Mouse (Mus musculus) liver, embryonic 15.5 days (tissue): ENCODE measurements around the gene Iah1. TPM values are rescaled to one million over a fixed set of nuclear protein-coding genes. Genes with fewer than 3 reads are reported as not detected.

Experiments
- ATAC-seq: fragments of 200-750 bp; cut with Nextera tagmentation; 2 replicates; pipeline ENCODE4 v1.8.0; 2017; ENCODE audit warnings: moderate number of reproducible peaks, mild to moderate bottlenecking, moderate library complexity; ENCODE audit not compliant: insufficient read depth
- H3K27ac ChIP-seq: fragments of 300-500 bp; sonication (generic); replicated peaks from 2 replicates; pipeline ENCODE4 v1.5.1; 2015; ENCODE audit warnings: mild to moderate bottlenecking, inconsistent platforms
- H3K27me3 ChIP-seq: fragments of 300-500 bp; sonication (generic); 2 replicates; pipeline ENCODE4 v1.6.1; 2015; ENCODE audit warnings: mild to moderate bottlenecking, inconsistent platforms
- H3K36me3 ChIP-seq: fragments of 300-500 bp; sonication (generic); replicated peaks from 2 replicates; pipeline ENCODE4 v1.6.1; 2015; ENCODE audit warnings: moderate library complexity, mild to moderate bottlenecking, inconsistent platforms
- H3K4me1 ChIP-seq: fragments of 300-500 bp; sonication (generic); replicated peaks from 2 replicates; pipeline ENCODE4 v1.6.1; 2015; ENCODE audit warnings: inconsistent platforms
- H3K4me2 ChIP-seq: fragments of 300-500 bp; sonication (generic); 2 replicates; pipeline ENCODE4 v1.6.1; 2015; ENCODE audit warnings: moderate library complexity, mild to moderate bottlenecking, inconsistent platforms
- H3K4me3 ChIP-seq: fragments of 300-500 bp; sonication (generic); replicated peaks from 2 replicates; pipeline ENCODE4 v1.5.1; 2015; ENCODE audit warnings: mild to moderate bottlenecking, inconsistent platforms
- H3K9ac ChIP-seq: fragments of 300-500 bp; sonication (generic); 2 replicates; pipeline ENCODE4 v1.6.1; 2015; ENCODE audit warnings: moderate library complexity, mild to moderate bottlenecking, inconsistent platforms
- H3K9me3 ChIP-seq: fragments of 300-500 bp; sonication (generic); replicated peaks from 2 replicates; pipeline ENCODE4 v1.6.1; 2016; ENCODE audit warnings: inconsistent platforms
- WGBS: fragments of 180-500 bp; shearing (Covaris S2); methylation state at CpG from one replicate; pipeline ENCODE4 v1.1.7; 2015; ENCODE audit warnings: mixed read lengths; ENCODE audit not compliant: insufficient replicate concordance; 5-methylcytosine and 5-hydroxymethylcytosine counted together
- polyA plus RNA-seq: library from polyadenylated mRNA; unstranded; fragments of >200 nt; fragmentation: Nextera tagmentation; extraction: Ambion mirVana; gene quantifications from 2 replicates; pipeline ENCODE4 v1.2.1, GENCODE M21; 2015

Gene Iah1
- polyA plus RNA-seq, 1 experiment from 2014 or later, result 39.6 TPM

- Histone ChIP-seq H3K27ac (no peak overlapping the region), H3K4me2 (no peak overlapping the region), H3K9me3 (no peaks in the 10 kb centered on the region), H3K36me3 (no peaks in the 10 kb centered on the region), H3K27me3 (no peaks in the 10 kb centered on the region), H3K4me1 (peaks cover 33% of the 10 kb centered on the region), H3K9ac (no peak overlapping the region), H3K4me3 (no peak overlapping the region)
- 48% methylated on average over 5 of the region's 5 CpGs for WGBS
- ATAC-seq, result no peak
Observed at GRCm38 (mm10) chr12:21369087-21369410, 52.9 kb downstream of the Iah1 start.

GRCm38 (mm10) chr12:21370035-21370611, 53.9 kb downstream of the Iah1 start:
- Histone ChIP-seq H3K27ac (no peak overlapping the region), H3K36me3 (no peaks in the 10 kb centered on the region), H3K4me3 (no peak overlapping the region), H3K9me3 (no peaks in the 10 kb centered on the region), H3K4me2 (no peak overlapping the region), H3K4me1 (peaks cover 35% of the 10 kb centered on the region), H3K9ac (no peak overlapping the region), H3K27me3 (no peaks in the 10 kb centered on the region)
- WGBS, result 80% methylated on average over 1 of the region's 1 CpGs
- no peak for ATAC-seq

- peak; percentile 97 for ATAC-seq
- H3K36me3 ChIP-seq, result no peaks in the 10 kb centered on the region
- WGBS, result under 1% methylated on average over 55 of the region's 55 CpGs
- peak within 1 kb of the TSS; percentile 89 for H3K4me2 ChIP-seq
- peak within 1 kb of the TSS; percentile 85 for H3K4me3 ChIP-seq
- peaks cover 49% of the 10 kb centered on the region for H3K4me1 ChIP-seq
- peak within 1 kb of the TSS; percentile 87 for H3K9ac ChIP-seq
- H3K9me3 ChIP-seq, result no peaks in the 10 kb centered on the region
- no peaks in the 10 kb centered on the region for H3K27me3 ChIP-seq
- H3K27ac ChIP-seq, result peak within 1 kb of the TSS; percentile 98
Observed at GRCm38 (mm10) chr12:21373100-21373819, 57.1 kb downstream of the Iah1 start, which contains the start of gene Adam17. Adam17 (minus strand) TSS chr12:21373632.

Other genes with a start within 250 kb of the Iah1 start
- 39.7 and 40.5 TPM in 2 replicates for gene Cpsf3, start 31.0 kb upstream of the Iah1 start, polyA plus RNA-seq
- 19.6 and 20.3 TPM in 2 replicates for gene Itgb1bp1, start 30.1 kb upstream of the Iah1 start, polyA plus RNA-seq
- gene Adam17, start 57.2 kb downstream of the Iah1 start, polyA plus RNA-seq, result 14.3 TPM in 2 replicates
- 171 and 184 TPM in 2 replicates for gene Ywhaq, start 101.2 kb downstream of the Iah1 start, polyA plus RNA-seq